ENCODE assay signal across 27 mouse cellular contexts in genomic region chr2:121707461-121707860, GRCm38 (mm10).
"Had no signal": no experiment of that assay in that cellular context is flagged by ENCODE, and none has a peak within 500 bp of the region (broad histone marks: within the 10 kb centered on the region; RNA-seq: fewer than 3 reads in every experiment).

No protein-coding gene starts in this region.

- H3K4me2 ChIP-seq: embryonic facial prominence, embryonic 12.5 days; embryonic facial prominence, embryonic 13.5 days; embryonic facial prominence, embryonic 15.5 days; forebrain, embryonic 12.5 days; forebrain, embryonic 13.5 days; forebrain, embryonic 15.5 days had no signal

- H3K4me3 ChIP-seq: embryonic facial prominence, embryonic 10.5 days; embryonic facial prominence, embryonic 12.5 days; embryonic facial prominence, embryonic 13.5 days; embryonic facial prominence, embryonic 15.5 days; erythroblast, embryonic 14.5 days; forebrain, embryonic 10.5 days; forebrain, embryonic 12.5 days; forebrain, embryonic 13.5 days; forebrain, embryonic 15.5 days; gastrocnemius, adult 2 months; heart, adult 2 months had no signal

- H3K36me3 ChIP-seq: embryonic facial prominence, embryonic 10.5 days; embryonic facial prominence, embryonic 12.5 days; embryonic facial prominence, embryonic 13.5 days; embryonic facial prominence, embryonic 15.5 days; forebrain, embryonic 10.5 days; forebrain, embryonic 12.5 days; forebrain, embryonic 15.5 days had no signal

- DNase-seq: cerebellum, adult 2 months; cerebellum, adult 9-10 months; cerebellum, adult 9-11 months; cerebellum, postnatal 10 days; cerebellum, postnatal 14 days; cerebellum, postnatal 25 days; cerebellum, postnatal 36 days; embryo, embryonic 11 days; forebrain, postnatal 0 days; gastrocnemius, adult 2 months; gastrocnemius, postnatal 10 days; gastrocnemius, postnatal 14 days; gastrocnemius, postnatal 25 days; gastrocnemius, postnatal 36 days; heart, adult 18-20 months; heart, adult 2 months had no signal

- H3K9me3 ChIP-seq: embryonic facial prominence, embryonic 10.5 days; embryonic facial prominence, embryonic 12.5 days; embryonic facial prominence, embryonic 13.5 days; embryonic facial prominence, embryonic 15.5 days; forebrain, embryonic 10.5 days; forebrain, embryonic 12.5 days; forebrain, embryonic 13.5 days; forebrain, embryonic 15.5 days had no signal

- ATAC-seq: forebrain, embryonic 13.5 days; forebrain, embryonic 14.5 days; forebrain, embryonic 15.5 days; forebrain, embryonic 16.5 days; forebrain, postnatal 0 days had no signal

- H3K27ac ChIP-seq: embryonic facial prominence, embryonic 10.5 days; embryonic facial prominence, embryonic 12.5 days; embryonic facial prominence, embryonic 13.5 days; embryonic facial prominence, embryonic 15.5 days; forebrain, embryonic 10.5 days; forebrain, embryonic 12.5 days; forebrain, embryonic 13.5 days; forebrain, embryonic 15.5 days; gastrocnemius, adult 2 months; heart, adult 2 months had no signal

- H3K27me3 ChIP-seq: embryonic facial prominence, embryonic 12.5 days; embryonic facial prominence, embryonic 13.5 days; embryonic facial prominence, embryonic 15.5 days; forebrain, embryonic 12.5 days; forebrain, embryonic 13.5 days; forebrain, embryonic 15.5 days had no signal

- H3K9ac ChIP-seq: embryonic facial prominence, embryonic 12.5 days; embryonic facial prominence, embryonic 13.5 days; embryonic facial prominence, embryonic 15.5 days; forebrain, embryonic 12.5 days; forebrain, embryonic 13.5 days; forebrain, embryonic 15.5 days; forebrain, postnatal 0 days had no signal
